Mouse (Mus musculus) urinary bladder, postnatal 25 days (tissue): ENCODE results near the gene Acta2.

Experiments
- DNase-seq: peaks from one replicate; pipeline ENCODE4 v3.0.0; 2022; ENCODE audit warnings: low spot score

Acta2 gene

GRCm38 (mm10) chr19:34254880-34255681 lies at the start of gene Acta2:
Gene Acta2, minus strand, starts transcription at chr19:34255590.
- peak; percentile 39 for DNase-seq

- no peak for DNase-seq
Observed at GRCm38 (mm10) chr19:34304917-34305316, 49.5 kb upstream of the Acta2 start.

GRCm38 (mm10) chr19:34300430-34300829 lies 45.0 kb upstream of the Acta2 start:
- no peak for DNase-seq

GRCm38 (mm10) chr19:34299229-34299628 lies 43.8 kb upstream of the Acta2 start:
- no peak for DNase-seq

GRCm38 (mm10) chr19:34298531-34298930 lies 43.1 kb upstream of the Acta2 start:
- DNase-seq, result no peak

- no peak for DNase-seq
Observed at GRCm38 (mm10) chr19:34295442-34295841, 40.1 kb upstream of the Acta2 start.

GRCm38 (mm10) chr19:34293376-34293947 lies 38.1 kb upstream of the Acta2 start:
- no peak for DNase-seq

GRCm38 (mm10) chr19:34292701-34293100 lies 37.3 kb upstream of the Acta2 start:
- no peak for DNase-seq

GRCm38 (mm10) chr19:34291956-34292355 lies 36.6 kb upstream of the Acta2 start:
- no peak for DNase-seq

- DNase-seq, result no peak
Observed at GRCm38 (mm10) chr19:34291379-34291778, 36.0 kb upstream of the Acta2 start.

GRCm38 (mm10) chr19:34290872-34291341 lies 35.5 kb upstream of the Acta2 start:
- no peak for DNase-seq

GRCm38 (mm10) chr19:34289948-34290789 lies 34.8 kb upstream of the Acta2 start, which contains the start of gene Fas:
Gene Fas, plus strand, starts transcription at chr19:34290666.
- peak; percentile 60 for DNase-seq

GRCm38 (mm10) chr19:34288696-34289095 lies 33.3 kb upstream of the Acta2 start:
- DNase-seq, result no peak

GRCm38 (mm10) chr19:34287656-34288415 lies 32.4 kb upstream of the Acta2 start:
- DNase-seq, result no peak

GRCm38 (mm10) chr19:34287221-34287620 lies 31.8 kb upstream of the Acta2 start:
- DNase-seq, result no peak

GRCm38 (mm10) chr19:34284826-34285225 lies 29.4 kb upstream of the Acta2 start:
- no peak for DNase-seq

GRCm38 (mm10) chr19:34284383-34284782 lies 29.0 kb upstream of the Acta2 start:
- no peak for DNase-seq

- DNase-seq, result no peak
Observed at GRCm38 (mm10) chr19:34283614-34284013, 28.2 kb upstream of the Acta2 start.

- DNase-seq, result no peak
Observed at GRCm38 (mm10) chr19:34278078-34278477, 22.7 kb upstream of the Acta2 start.

- DNase-seq, result no peak
Observed at GRCm38 (mm10) chr19:34273073-34273472, 17.7 kb upstream of the Acta2 start.

- no peak for DNase-seq
Observed at GRCm38 (mm10) chr19:34270824-34271464, 15.6 kb upstream of the Acta2 start.
